16 mouse cellular contexts compared by ENCODE assay signal in the genomic region with DNA sequence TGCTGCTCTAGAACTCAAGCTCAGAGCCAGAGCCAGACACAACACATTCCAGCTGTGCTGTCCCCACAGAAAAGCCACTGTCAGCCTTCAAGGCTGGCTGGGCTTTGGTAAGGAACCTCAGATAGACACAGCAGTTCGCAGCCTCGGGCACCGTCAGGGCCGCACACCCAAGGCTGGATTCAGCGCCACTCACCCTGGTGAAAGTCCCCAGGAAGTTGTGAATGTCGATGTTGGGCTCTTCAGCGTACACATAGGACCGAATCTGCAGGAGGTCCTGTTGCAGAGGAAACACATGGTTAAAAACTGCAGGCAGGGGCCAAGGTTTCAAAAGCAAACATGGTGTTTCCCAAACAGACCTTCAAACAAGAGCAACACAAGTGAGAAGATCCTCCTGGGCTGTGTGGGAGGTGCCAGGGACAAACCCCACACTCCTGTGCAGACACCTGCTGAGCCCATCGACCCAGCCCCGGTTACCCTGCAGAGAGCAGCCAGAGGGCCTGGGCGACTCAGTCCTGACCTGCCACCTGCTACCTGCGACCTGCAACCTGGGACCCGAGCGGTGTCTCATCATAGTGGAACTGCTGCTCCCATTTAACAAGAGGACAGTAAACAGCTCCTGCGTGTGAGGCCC. TPM values are rescaled to one million over a fixed set of nuclear protein-coding genes. Genes with fewer than 3 reads are reported as not detected.
DNase-seq lines count a peak whose midpoint lies in the region; ATAC-seq and TF ChIP-seq lines count a peak whose summit lies in the region.
"Had no signal": no experiment of that assay in that cellular context is flagged by ENCODE, and none has a peak within 500 bp of the region (broad histone marks: within the 10 kb centered on the region; RNA-seq: fewer than 3 reads in every experiment).

No protein-coding gene starts in this region.

- peak overlapping the region; percentile 1; the same call in 1 of the 2 replicates for H3K27ac ChIP-seq in hindbrain, embryonic 10.5 days
- H3K27ac ChIP-seq in hindbrain, postnatal 0 days: no peak overlapping the region
- 0 out of 2 replicates have a peak overlapping the region, but pooled peaks have one; percentile 31 for H3K27ac ChIP-seq in cortical plate, adult 2 months (ENCODE audit: insufficient read depth, low read length)
- H3K27ac ChIP-seq: gastrocnemius, adult 2 months; heart, adult 2 months; limb, embryonic 15.5 days had no signal

- WGBS in hindbrain, embryonic 10.5 days: 43% methylated on average over 15 of the region's 15 CpGs
- 46% methylated on average over 15 of the region's 15 CpGs for WGBS in hindbrain, postnatal 0 days

- H3K27me3 ChIP-seq in hindbrain, embryonic 10.5 days (ENCODE audit: insufficient read depth, poor library complexity, severe bottlenecking): 0 out of 2 replicates have a peak, but pooled peaks cover 4% of the 10 kb centered on the region
- no peaks in the 10 kb centered on the region for H3K27me3 ChIP-seq in hindbrain, postnatal 0 days (ENCODE audit: insufficient read depth, low read length)
- H3K27me3 ChIP-seq: limb, embryonic 15.5 days had no signal

- no peak overlapping the region for H3K4me2 ChIP-seq in hindbrain, postnatal 0 days (ENCODE audit: low read depth, low read length)
- H3K4me2 ChIP-seq: limb, embryonic 15.5 days had no signal

- H3K9me3 ChIP-seq in hindbrain, embryonic 10.5 days: peaks cover 4% of the 10 kb centered on the region; the same call in 1 of the 2 replicates
- H3K9me3 ChIP-seq in hindbrain, postnatal 0 days (ENCODE audit: low read length): no peaks in the 10 kb centered on the region
- H3K9me3 ChIP-seq: limb, embryonic 15.5 days had no signal

- H3K9ac ChIP-seq in hindbrain, postnatal 0 days (replicated peaks; ENCODE audit: low read length): no peak overlapping the region
- H3K9ac ChIP-seq: limb, embryonic 15.5 days had no signal

- no peak overlapping the region for H3K4me3 ChIP-seq in hindbrain, embryonic 10.5 days
- H3K4me3 ChIP-seq in hindbrain, postnatal 0 days (ENCODE audit: low read length): no peak overlapping the region
- H3K4me3 ChIP-seq in cortical plate, adult 2 months (ENCODE audit: insufficient read depth, low read length): no peak overlapping the region
- H3K4me3 ChIP-seq: gastrocnemius, adult 2 months; heart, adult 2 months; limb, embryonic 15.5 days; myocyte had no signal

- no peak for ATAC-seq in hindbrain, postnatal 0 days

- TF ChIP-seq POLR2A in cortical plate, adult 2 months (IDR thresholded peaks at IDR 0.05; ENCODE audit: extremely low read depth, insufficient read depth, low read length): no peak

- TF ChIP-seq CTCF in hindbrain, postnatal 0 days (IDR thresholded peaks at IDR 0.05; ENCODE audit: low read depth): no peak
- no peak for TF ChIP-seq CTCF in cortical plate, adult 2 months (IDR thresholded peaks at IDR 0.05; ENCODE audit: extremely low read depth, insufficient read depth, low read length)

- H3K4me1 ChIP-seq in hindbrain, embryonic 10.5 days (replicated peaks): peaks cover 31% of the 10 kb centered on the region
- H3K4me1 ChIP-seq in hindbrain, postnatal 0 days (ENCODE audit: insufficient read depth, low read length): no peaks in the 10 kb centered on the region
- H3K4me1 ChIP-seq in cortical plate, adult 2 months (ENCODE audit: control insufficient read depth, insufficient read depth, low read length): peaks cover 3% of the 10 kb centered on the region
- H3K4me1 ChIP-seq: limb, embryonic 15.5 days had no signal

- H3K36me3 ChIP-seq in hindbrain, embryonic 10.5 days: peaks cover 20% of the 10 kb centered on the region
- peaks cover 11% of the 10 kb centered on the region for H3K36me3 ChIP-seq in hindbrain, postnatal 0 days (ENCODE audit: insufficient read depth, low read length)

- DNase-seq in hindbrain, embryonic 10.5 days (ENCODE audit: low spot score): no peak
- no peak for DNase-seq in hindbrain, postnatal 0 days (ENCODE audit: low spot score)
- peak; percentile 64 for DNase-seq in ovary, postnatal 36 days (ENCODE audit: low spot score)
- DNase-seq in ovary, postnatal 14 days (ENCODE audit: low spot score): no peak
- DNase-seq in adrenal gland, adult (ENCODE audit: inconsistent age in 2 of 2, low spot score in 1 of 2): no peak
- no peak for DNase-seq in retina, embryonic 14.5 days (ENCODE audit: low spot score)
- DNase-seq: adrenal gland, postnatal 25 days; gastrocnemius, adult 2 months; heart, adult 2 months; heart, postnatal 14 days; kidney, adult 11 months; kidney, postnatal 4 days; lung, adult 18-20 months had no signal

RNA-seq across cellular contexts. Expression of gene Atp9a, which starts 58.6 kb away (rescaled TPM):
- 14.6 and 20.1 TPM in 2 replicates for polyA plus RNA-seq in hindbrain, embryonic 10.5 days (2016; fragmentation: Nextera tagmentation; extraction: Ambion mirVana)
- total RNA-seq in hindbrain, postnatal 0 days (2014; rRNA removed): 577 and 607 TPM in 2 replicates
- polyA plus RNA-seq in hindbrain, postnatal 0 days (2015; fragmentation: Nextera tagmentation; extraction: Ambion mirVana): 127 and 130 TPM in 2 replicates
- polyA plus RNA-seq in cortical plate, adult 2 months (2012; rRNA removed): 272 and 279 TPM in 2 replicates
